ENCODE assay signal across 8 mouse cellular contexts in genomic region chrX:13845141-13845857, GRCm38 (mm10). TPM values are rescaled to one million over a fixed set of nuclear protein-coding genes. Genes with fewer than 3 reads are reported as not detected.
A peak's percentile ranks its signal among the peaks of the same experiment; 100 is the strongest.
DNase-seq lines count a peak whose midpoint lies in the region; ATAC-seq and TF ChIP-seq lines count a peak whose summit lies in the region.

No protein-coding gene starts in this region.

- no peak for DNase-seq in lung, adult 2 months
- no peak for DNase-seq in lung, adult 18-20 months
- peak; percentile 4 for DNase-seq in adrenal gland, adult 8-10 months
- DNase-seq in frontal cortex, adult 2 months (ENCODE audit: extremely low spot score in 1 of 2, low spot score in 1 of 2): peak; percentile 3 to 16
- DNase-seq in limb, embryonic 14.5 days (ENCODE audit: low spot score): no peak
- DNase-seq in naive thymus-derived CD4-positive, alpha-beta T cell, adult 2 months (ENCODE audit: low read depth): peak; percentile 25
- DNase-seq in ovary, adult 18-20 months (ENCODE audit: low spot score): no peak

- no peak for TF ChIP-seq POLR2A in lung, adult 2 months (IDR thresholded peaks at IDR 0.05; ENCODE audit: borderline replicate concordance, extremely low read depth, low read depth, low read length)
- no peak for TF ChIP-seq POLR2A in limb, embryonic 14.5 days (IDR thresholded peaks at IDR 0.05; ENCODE audit: borderline replicate concordance, extremely low read depth, insufficient read depth, insufficient read length)

- no peaks in the 10 kb centered on the region for H3K4me1 ChIP-seq in lung, adult 2 months (ENCODE audit: control insufficient read depth, insufficient read depth, low read length)
- H3K4me1 ChIP-seq in intestine, embryonic 16.5 days (ENCODE audit: control insufficient read depth, insufficient read depth, low read length): no peaks in the 10 kb centered on the region
- no peaks in the 10 kb centered on the region for H3K4me1 ChIP-seq in limb, embryonic 14.5 days (ENCODE audit: control insufficient read depth, insufficient read depth, low read length)

- no peaks in the 10 kb centered on the region for H3K9me3 ChIP-seq in intestine, embryonic 16.5 days (ENCODE audit: control insufficient read depth, low read length)
- H3K9me3 ChIP-seq in limb, embryonic 14.5 days (ENCODE audit: control insufficient read depth, low read length): no peaks in the 10 kb centered on the region

- H3K9ac ChIP-seq in intestine, embryonic 16.5 days (ENCODE audit: low read depth, low read length): peak overlapping the region; percentile 81
- H3K9ac ChIP-seq in limb, embryonic 14.5 days (ENCODE audit: low read depth, low read length, severe bottlenecking): peak overlapping the region; percentile 74

- WGBS in lung, adult 2 months: 35% methylated on average over 22 of the region's 22 CpGs
- WGBS in intestine, embryonic 16.5 days: 16% methylated on average over 22 of the region's 22 CpGs
- WGBS in limb, embryonic 14.5 days: 25% methylated on average over 22 of the region's 22 CpGs

- H3K4me2 ChIP-seq in intestine, embryonic 16.5 days (ENCODE audit: low read depth, low read length): peak overlapping the region; percentile 49
- peak overlapping the region; percentile 39 for H3K4me2 ChIP-seq in limb, embryonic 14.5 days (replicated peaks; ENCODE audit: low read depth, low read length, severe bottlenecking)

- H3K27ac ChIP-seq in intestine, embryonic 16.5 days (ENCODE audit: low read length): peak overlapping the region; percentile 28; the same call in 1 of the 2 replicates
- H3K27ac ChIP-seq in limb, embryonic 14.5 days (replicated peaks; ENCODE audit: low read depth, low read length): peak overlapping the region; percentile 90

- peak overlapping the region; percentile 95 for H3K4me3 ChIP-seq in lung, adult 2 months (replicated peaks; ENCODE audit: extremely low read depth, low read depth, low read length)
- H3K4me3 ChIP-seq in intestine, embryonic 16.5 days (ENCODE audit: low read length): peak overlapping the region; percentile 67
- H3K4me3 ChIP-seq in limb, embryonic 14.5 days (replicated peaks; ENCODE audit: low read length): peak overlapping the region; percentile 60

- no peaks in the 10 kb centered on the region for H3K36me3 ChIP-seq in intestine, embryonic 16.5 days (ENCODE audit: control insufficient read depth, insufficient read depth, low read length)
- H3K36me3 ChIP-seq in limb, embryonic 14.5 days (ENCODE audit: control insufficient read depth, insufficient read depth, low read length): no peaks in the 10 kb centered on the region

- peak; percentile 8; the same call in 1 of the 2 replicates for ATAC-seq in intestine, embryonic 16.5 days
- ATAC-seq in limb, embryonic 14.5 days (ENCODE audit: low FRiP score, low read depth): no peak

- no peaks in the 10 kb centered on the region for H3K27me3 ChIP-seq in intestine, embryonic 16.5 days (replicated peaks; ENCODE audit: control insufficient read depth, insufficient read depth, low read length)
- H3K27me3 ChIP-seq in limb, embryonic 14.5 days (ENCODE audit: control insufficient read depth, insufficient read depth, low read length): no peaks in the 10 kb centered on the region

- TF ChIP-seq CTCF in lung, adult 2 months (IDR thresholded peaks at IDR 0.05; ENCODE audit: insufficient read depth, low read length): no peak

RNA-seq across cellular contexts. Expression of gene Cask, which starts 5.9 kb away (rescaled TPM):
- polyA plus RNA-seq in lung, adult 2 months (2012; rRNA removed): 4.0 and 6.7 TPM in 2 replicates
- 10 to 100 TPM; 28.9 to 38.3 (median 33.7) TPM for total RNA-seq in adrenal gland, adult 8-10 months (2022)
- polyA plus RNA-seq in frontal cortex, adult 2 months (2012; rRNA removed): 33.8 and 37.0 TPM in 2 replicates
- 8.9 and 10.1 TPM in 2 replicates for polyA plus RNA-seq in intestine, embryonic 16.5 days (2015; fragmentation: Nextera tagmentation; extraction: Ambion mirVana)
- polyA plus RNA-seq in limb, embryonic 14.5 days (2012; rRNA removed): 25.4 and 25.7 TPM in 2 replicates
- 20.9 and 27.4 TPM in 2 replicates for polyA plus RNA-seq in limb, embryonic 14.5 days (2014; fragmentation: Nextera tagmentation; extraction: Ambion mirVana)

Comparison
In these comparisons a context has a peak if more than half of its experiments do, and no peak if none do; other contexts are left out.
1. DNase-seq: peak in adrenal gland, adult 8-10 months (single experiment), frontal cortex, adult 2 months (2 of 2) and naive thymus-derived CD4-positive, alpha-beta T cell, adult 2 months (single experiment); none in lung, adult 2 months (single experiment), lung, adult 18-20 months (0 of 2), limb, embryonic 14.5 days (single experiment) and ovary, adult 18-20 months (single experiment).
2. Peak in every context shown above with its lines, with median percentiles within 50 percentile points of each other: H3K4me3 ChIP-seq.